Mouse (Mus musculus) stomach, postnatal 0 days (tissue): ENCODE data around the gene Zpr1. TPM values are rescaled to one million over a fixed set of nuclear protein-coding genes. Genes with fewer than 3 reads are reported as not detected.

Experiments used
- ATAC-seq: fragments of 200-750 bp; cut with Nextera tagmentation; 2 replicates; pipeline ENCODE4 v1.8.0; 2017; ENCODE audit not compliant: low FRiP score, low TSS enrichment
- DNase-seq: peaks from one replicate; pipeline ENCODE4 v3.0.0-alpha.2; 2016; ENCODE audit warnings: low spot score
- H3K27ac ChIP-seq: fragments of 300-500 bp; sonication (generic); replicated peaks from 2 replicates; pipeline ENCODE4 v1.5.1; 2014; ENCODE audit warnings: mild to moderate bottlenecking, control low read depth
- H3K27me3 ChIP-seq: fragments of 300-500 bp; sonication (generic); 2 replicates; pipeline ENCODE4 v1.6.1; 2014; ENCODE audit warnings: low read length; ENCODE audit not compliant: control insufficient read depth, insufficient read depth
- H3K36me3 ChIP-seq: fragments of 300-500 bp; sonication (generic); 2 replicates; pipeline ENCODE4 v1.6.1; 2014; ENCODE audit warnings: low read length, mixed read lengths; ENCODE audit not compliant: control insufficient read depth, insufficient read depth
- H3K4me1 ChIP-seq: fragments of 300-500 bp; sonication (generic); replicated peaks from 2 replicates; pipeline ENCODE4 v1.6.1; 2014; ENCODE audit warnings: antibody characterized with exemption; ENCODE audit not compliant: control insufficient read depth, insufficient read depth
- H3K4me2 ChIP-seq: fragments of 300-500 bp; sonication (generic); replicated peaks from 2 replicates; pipeline ENCODE4 v1.6.1; 2014; ENCODE audit warnings: low read depth, mild to moderate bottlenecking, control low read depth, moderate library complexity
- H3K4me3 ChIP-seq: fragments of 300-500 bp; sonication (generic); 2 replicates; pipeline ENCODE4 v1.5.1; 2014; ENCODE audit warnings: low read depth, low read length, control low read depth
- H3K9ac ChIP-seq: fragments of 300-500 bp; sonication (generic); 2 replicates; pipeline ENCODE4 v1.6.1; 2014; ENCODE audit warnings: mild to moderate bottlenecking, low read length, control low read depth, mixed read lengths
- H3K9me3 ChIP-seq: fragments of 300-500 bp; sonication (generic); 2 replicates; pipeline ENCODE4 v1.6.1; 2016; ENCODE audit warnings: low read length; ENCODE audit not compliant: control insufficient read depth
- CTCF ChIP-seq: IDR thresholded peaks from 2 replicates; pipeline ENCODE4 v1.5.1; 2016; ENCODE audit warnings: antibody characterized with exemption, low read depth, mild to moderate bottlenecking, moderate library complexity
- EP300 ChIP-seq: optimal IDR thresholded peaks from 2 replicates; pipeline ENCODE3; 2016; ENCODE audit warnings: antibody characterized with exemption
- WGBS: fragments of 180-500 bp; shearing (Covaris S2); extraction: QIAGEN DNeasy Blood & Tissue Kit; methylation state at CpG from one replicate; pipeline ENCODE4 v1.1.7; 2014; 5-methylcytosine and 5-hydroxymethylcytosine counted together
- polyA plus RNA-seq: library from polyadenylated mRNA; unstranded; fragments of >200 nt; fragmentation: Nextera tagmentation; extraction: Ambion mirVana; gene quantifications from 2 replicates; pipeline ENCODE4 v1.2.1, GENCODE M21; 2015

Zpr1 gene
- polyA plus RNA-seq, 1 experiment from 2014 or later, result 32.6 TPM

DNA sequence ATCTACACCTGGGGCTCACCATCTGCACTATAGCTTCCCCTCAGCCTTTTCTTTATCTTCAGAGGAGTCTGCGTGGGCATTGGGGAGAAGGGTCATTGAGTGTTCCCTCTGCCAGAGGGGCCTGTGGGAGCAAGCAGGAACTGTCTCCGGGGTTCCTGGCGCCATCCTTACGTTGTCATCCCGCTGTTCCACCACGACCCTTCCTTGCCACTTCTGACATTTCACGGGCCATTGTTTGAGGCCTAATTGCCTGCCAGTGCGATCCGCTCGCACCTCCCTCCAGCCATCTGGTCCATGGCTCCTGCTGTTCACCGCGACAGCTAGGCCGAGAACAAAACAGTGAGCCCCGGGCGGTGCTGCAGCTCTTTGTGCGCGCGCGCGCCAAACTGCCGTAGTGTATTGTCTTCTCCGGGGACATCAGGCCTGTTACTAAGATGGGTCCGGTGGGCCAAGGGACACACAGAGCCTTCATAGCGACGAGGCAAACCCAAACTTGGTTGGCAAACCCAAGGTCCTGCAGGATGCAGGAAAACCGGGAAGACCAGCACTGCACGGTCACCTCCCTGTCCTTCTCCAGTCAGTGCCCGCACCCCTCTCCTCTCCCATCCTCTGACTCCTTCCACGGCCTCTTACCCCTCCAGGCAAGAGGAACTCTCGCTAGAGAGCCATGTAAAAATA is 55.8 kb downstream of the Zpr1 start:
- 0 out of 2 replicates have a peak overlapping the region, but pooled peaks have one; percentile 24 for H3K27ac ChIP-seq
- DNase-seq, result peak; percentile 47
- H3K9me3 ChIP-seq, result no peaks in the 10 kb centered on the region

GRCm38 (mm10) chr9:46329250-46329648 is 56.4 kb downstream of the Zpr1 start:
- H3K36me3 ChIP-seq, result no peaks in the 10 kb centered on the region
- no peaks in the 10 kb centered on the region for H3K27me3 ChIP-seq
- H3K4me2 ChIP-seq, result peak overlapping the region; percentile 58
- WGBS, result 7% methylated on average over 19 of the region's 19 CpGs
- H3K9me3 ChIP-seq, result no peaks in the 10 kb centered on the region
- TF ChIP-seq EP300, result no peak
- no peaks in the 10 kb centered on the region for H3K4me1 ChIP-seq
- 0 out of 2 replicates have a peak overlapping the region, but pooled peaks have one; percentile 24 for H3K27ac ChIP-seq
- peak overlapping the region; percentile 30 for H3K4me3 ChIP-seq
- peak; percentile 46 for DNase-seq
- ATAC-seq, result peak; percentile 73
- peak overlapping the region; percentile 50 for H3K9ac ChIP-seq

More for the DNA sequence above, 55.8 kb downstream of the Zpr1 start:
- TF ChIP-seq EP300 (no peak), CTCF (no peak)
- ATAC-seq, result peak; percentile 51
- 8% methylated on average over 30 of the region's 30 CpGs for WGBS
- H3K9ac ChIP-seq, result peak overlapping the region; percentile 50
- H3K36me3 ChIP-seq, result no peaks in the 10 kb centered on the region
- H3K27me3 ChIP-seq, result no peaks in the 10 kb centered on the region
- H3K4me3 ChIP-seq, result peak overlapping the region; percentile 30
- peak overlapping the region; percentile 58 for H3K4me2 ChIP-seq
- H3K4me1 ChIP-seq, result no peaks in the 10 kb centered on the region

- DNase-seq (no peak), ATAC-seq (no peak)
- no peaks in the 10 kb centered on the region for H3K27me3 ChIP-seq
- peak; percentile 26; the same call in 1 of the 2 replicates for TF ChIP-seq CTCF
- TF ChIP-seq EP300, result no peak
- H3K9ac ChIP-seq, result no peak overlapping the region
- H3K4me2 ChIP-seq, result no peak overlapping the region
- H3K4me1 ChIP-seq, result no peaks in the 10 kb centered on the region
- no peak overlapping the region for H3K4me3 ChIP-seq
- no peak overlapping the region for H3K27ac ChIP-seq
- no peaks in the 10 kb centered on the region for H3K36me3 ChIP-seq
- WGBS, result 33% methylated on average over 24 of the region's 24 CpGs
- no peaks in the 10 kb centered on the region for H3K9me3 ChIP-seq
Observed at GRCm38 (mm10) chr9:46329801-46330585, 57.1 kb downstream of the Zpr1 start.

DNA sequence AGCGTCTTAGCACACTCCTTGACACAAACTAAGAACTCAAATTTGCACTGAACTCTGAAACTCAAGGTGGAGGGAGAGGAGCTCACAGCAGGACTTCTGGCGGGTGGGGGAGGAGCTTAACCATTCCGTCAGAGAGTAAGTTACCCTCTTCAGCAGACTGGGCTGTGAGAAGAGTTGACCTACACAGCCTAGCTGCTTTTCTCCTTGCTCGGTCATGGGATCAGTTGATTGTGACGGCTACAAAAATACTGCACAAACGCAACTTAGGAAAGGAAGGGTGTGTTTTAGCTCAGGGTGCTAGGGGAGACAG is 57.7 kb downstream of the Zpr1 start:
- H3K4me3 ChIP-seq, result no peak overlapping the region
- no peak for DNase-seq
- 54% methylated on average over 6 of the region's 6 CpGs for WGBS
- no peak for ATAC-seq
- H3K36me3 ChIP-seq, result no peaks in the 10 kb centered on the region
- H3K4me1 ChIP-seq, result no peaks in the 10 kb centered on the region
- no peaks in the 10 kb centered on the region for H3K27me3 ChIP-seq
- H3K9ac ChIP-seq, result no peak overlapping the region
- TF ChIP-seq CTCF (no peak), EP300 (no peak)
- no peaks in the 10 kb centered on the region for H3K9me3 ChIP-seq
- no peak overlapping the region for H3K4me2 ChIP-seq
- no peak overlapping the region for H3K27ac ChIP-seq

DNA sequence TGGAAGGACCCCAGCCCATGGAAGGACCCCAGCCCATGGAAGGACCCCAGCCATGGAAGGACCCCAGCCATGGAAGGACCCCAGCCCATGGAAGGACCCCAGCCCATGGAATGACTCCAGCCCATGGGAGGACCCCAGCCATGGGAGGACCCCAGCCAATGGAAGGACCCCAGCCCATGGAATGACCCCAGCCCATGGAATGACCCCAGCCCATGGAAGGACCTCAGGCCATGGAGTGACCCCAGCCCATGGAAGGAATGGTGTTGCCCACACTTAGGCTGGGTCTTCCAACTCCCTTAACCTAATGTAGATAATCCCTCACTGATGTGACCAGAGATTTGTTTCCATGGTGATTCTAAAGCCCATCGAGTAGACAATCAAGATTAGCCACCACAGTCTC is 58.4 kb downstream of the Zpr1 start:
- Histone ChIP-seq H3K4me2 (no peak overlapping the region), H3K9me3 (no peaks in the 10 kb centered on the region), H3K36me3 (no peaks in the 10 kb centered on the region), H3K27ac (no peak overlapping the region), H3K9ac (no peak overlapping the region), H3K27me3 (no peaks in the 10 kb centered on the region), H3K4me3 (no peak overlapping the region), H3K4me1 (no peaks in the 10 kb centered on the region)
- 89% methylated on average over 1 of the region's 1 CpGs for WGBS
- TF ChIP-seq EP300, result no peak
- no peak for TF ChIP-seq CTCF
- no peak for ATAC-seq
- DNase-seq, result no peak

Other genes starting within 250 kb of the Zpr1 start
- gene Apoa1, start 44.5 kb upstream of the Zpr1 start, polyA plus RNA-seq, result 318 and 335 TPM in 2 replicates
- gene Apoc3, start 37.4 kb upstream of the Zpr1 start, polyA plus RNA-seq, result 0.58 and 1.2 TPM in 2 replicates
- gene Apoa4, start 32.4 kb upstream of the Zpr1 start, polyA plus RNA-seq, result 13.7 and 20.3 TPM in 2 replicates
- gene Apoa5, start 4.4 kb upstream of the Zpr1 start, polyA plus RNA-seq, result 0.47 and 1.0 TPM in 2 replicates
- gene Bud13, start 9.9 kb downstream of the Zpr1 start, polyA plus RNA-seq, result 7.6 and 8.8 TPM in 2 replicates
- not detected in 2 replicates for gene 4931429L15Rik, start 46.9 kb downstream of the Zpr1 start, polyA plus RNA-seq